Mouse (Mus musculus) retina, adult 2 months (tissue): Measurements from ENCODE around the gene Thy1.
A peak's percentile ranks its signal among the peaks of the same experiment; 100 is the strongest.

Experiments used
- DNase-seq: peaks from one replicate; pipeline ENCODE4 v3.0.0-alpha.2; 2012; ENCODE audit warnings: low read depth, low spot score

Gene Thy1

GRCm38 (mm10) chr9:44082266-44082665 is 39.1 kb downstream of the Thy1 start:
- no peak for DNase-seq

- no peak for DNase-seq
Measured at GRCm38 (mm10) chr9:44083392-44084121, 40.4 kb downstream of the Thy1 start.

GRCm38 (mm10) chr9:44084236-44084635 is 41.1 kb downstream of the Thy1 start:
- DNase-seq: no peak

GRCm38 (mm10) chr9:44084659-44085229 is 41.6 kb downstream of the Thy1 start:
- peak; percentile 88 for DNase-seq

- no peak for DNase-seq
Measured at GRCm38 (mm10) chr9:44085276-44085675, 42.1 kb downstream of the Thy1 start.

DNA sequence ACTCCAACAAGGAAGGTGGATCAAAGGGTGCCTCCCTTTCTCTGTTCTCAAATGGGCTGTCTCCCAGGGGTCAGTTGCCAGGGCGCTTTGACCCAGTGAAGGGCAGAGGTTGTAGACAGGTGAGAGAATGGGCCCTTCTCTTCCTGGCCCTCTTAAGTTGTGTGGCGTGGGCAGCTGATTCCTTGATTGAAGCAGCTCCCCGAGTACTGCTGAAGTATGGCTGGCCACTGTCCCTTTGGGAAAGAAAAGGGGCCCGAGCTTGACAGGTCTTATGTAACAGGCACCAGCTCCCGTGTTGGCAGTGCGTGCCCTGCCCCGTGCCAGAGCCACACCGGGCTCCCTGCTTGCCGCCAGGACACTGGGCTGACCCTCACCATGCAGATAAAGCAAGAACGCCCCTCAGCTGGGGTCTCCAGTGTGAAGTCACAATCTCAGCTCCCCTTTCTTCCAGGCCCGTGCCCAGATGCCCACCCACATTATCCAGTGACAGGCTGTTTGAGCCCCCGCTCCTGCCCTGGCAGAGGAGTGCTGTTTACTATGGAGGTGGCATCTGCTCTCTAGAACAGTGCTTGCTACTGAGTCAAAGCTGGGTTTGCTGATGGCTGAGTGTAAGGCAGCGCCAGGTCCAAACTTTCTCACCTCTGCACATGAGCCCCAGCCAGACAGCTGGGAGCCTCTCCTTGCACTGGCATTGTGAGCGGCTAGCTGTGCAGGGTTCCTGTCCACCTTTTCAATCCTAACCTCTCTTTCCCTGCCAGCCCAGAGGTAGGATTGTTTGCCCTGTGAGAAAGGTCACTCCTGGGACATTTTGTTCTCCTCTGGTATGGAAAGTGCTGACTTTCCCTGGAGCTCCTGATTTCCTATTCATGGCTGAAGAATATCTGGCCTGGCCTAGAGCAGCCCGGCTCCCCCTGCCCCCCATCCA is 42.8 kb downstream of the Thy1 start:
- DNase-seq: no peak

DNA sequence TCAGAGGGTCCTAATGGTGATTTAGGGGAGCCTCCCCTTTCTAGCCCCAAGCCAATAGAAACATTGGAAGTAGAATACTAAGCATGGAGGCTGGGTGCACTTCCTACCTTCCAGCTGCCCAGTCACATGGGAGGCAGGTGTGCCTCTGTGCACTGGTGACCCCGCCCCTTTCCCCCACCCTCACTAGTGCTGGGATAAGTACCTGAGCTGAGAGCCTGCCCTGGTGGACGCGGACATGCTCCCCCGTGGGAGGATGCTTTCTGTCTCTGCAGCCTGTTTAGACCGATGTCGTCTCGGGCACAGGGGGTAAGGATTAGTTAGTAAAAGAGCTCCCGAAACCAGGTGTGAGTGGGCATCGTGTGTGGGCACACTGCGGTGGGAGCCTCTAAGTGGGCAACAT is 43.8 kb downstream of the Thy1 start:
- DNase-seq: no peak

DNA sequence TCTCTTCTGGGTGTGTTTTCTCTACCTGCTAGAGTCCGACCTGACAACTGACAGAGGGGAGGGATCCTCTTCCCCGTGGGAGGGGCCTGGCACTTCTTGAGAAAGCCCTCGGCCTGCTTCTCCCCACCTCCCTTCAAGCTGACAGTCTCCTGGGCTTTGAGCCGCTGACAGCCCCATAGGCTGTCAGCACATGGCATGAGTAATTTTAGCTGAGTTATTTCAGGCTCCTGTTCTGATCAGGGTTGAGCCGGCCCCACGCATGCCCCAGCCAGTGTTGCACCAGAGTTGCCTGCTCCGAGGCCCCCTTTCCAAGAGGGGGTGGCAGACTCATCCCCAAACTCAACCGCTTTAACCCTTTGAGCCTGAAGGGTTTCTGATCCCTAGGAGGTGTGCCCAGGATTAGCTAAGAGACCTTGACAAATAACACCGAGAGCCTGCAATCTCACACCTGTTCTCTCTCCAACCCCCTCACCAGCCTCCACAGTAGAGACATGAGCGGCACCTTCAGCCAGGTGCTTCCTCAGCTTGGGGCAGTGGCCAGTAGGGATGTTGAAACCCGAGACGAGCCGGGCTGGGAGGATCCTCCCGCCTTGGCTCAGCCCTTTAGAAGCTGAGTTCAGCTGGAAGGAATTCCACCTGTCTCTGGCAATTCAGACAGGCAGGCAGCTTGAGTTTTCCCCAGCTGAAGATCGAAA is 44.7 kb downstream of the Thy1 start:
- no peak for DNase-seq

- DNase-seq: no peak
Measured at GRCm38 (mm10) chr9:44088877-44089608, 45.9 kb downstream of the Thy1 start.

- no peak for DNase-seq
Measured at GRCm38 (mm10) chr9:44093612-44094503, 50.7 kb downstream of the Thy1 start.

GRCm38 (mm10) chr9:44094737-44095136 is 51.6 kb downstream of the Thy1 start:
- no peak for DNase-seq

DNA sequence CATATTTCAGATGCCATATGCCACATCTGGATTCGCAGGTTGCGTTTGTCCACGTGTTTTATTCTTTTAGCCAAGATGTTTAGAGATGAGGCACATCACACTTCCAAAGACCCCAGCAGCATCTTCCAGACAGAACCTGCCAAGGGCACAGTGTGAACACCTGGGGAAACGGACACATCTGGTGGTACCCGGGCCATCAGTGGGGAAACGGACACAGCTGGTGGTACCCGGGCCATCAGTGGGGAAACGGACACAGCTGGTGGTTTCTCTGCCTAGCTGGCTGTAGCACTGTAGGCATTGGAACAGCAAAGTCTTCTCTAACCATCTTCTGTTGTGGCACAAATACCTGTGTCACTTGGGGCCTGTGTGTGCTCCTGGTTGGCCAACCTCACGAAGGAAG is 52.6 kb downstream of the Thy1 start:
- no peak for DNase-seq

- DNase-seq: no peak
Measured at GRCm38 (mm10) chr9:44096536-44096935, 53.4 kb downstream of the Thy1 start.
